Comparison of ENCODE assay signal across 11 mouse cellular contexts in genomic region chr12:5331810-5332484, GRCm38 (mm10). TPM values are rescaled to one million over a fixed set of nuclear protein-coding genes. Genes with fewer than 3 reads are reported as not detected.
DNase-seq lines count a peak whose midpoint lies in the region; ATAC-seq and TF ChIP-seq lines count a peak whose summit lies in the region.
"Had no signal": no experiment of that assay in that cellular context is flagged by ENCODE, and none has a peak within 500 bp of the region (broad histone marks: within the 10 kb centered on the region; RNA-seq: fewer than 3 reads in every experiment).

No protein-coding gene starts in this region.

- TF ChIP-seq CTCF in gastrocnemius, adult 2 months (IDR thresholded peaks at IDR 0.05), result no peak

- H3K9me3 ChIP-seq in hindbrain, embryonic 11.5 days (ENCODE audit: control insufficient read depth, low read length), result no peaks in the 10 kb centered on the region
- no peaks in the 10 kb centered on the region for H3K9me3 ChIP-seq in neural tube, embryonic 13.5 days
- H3K9me3 ChIP-seq: liver, embryonic 13.5 days had no signal

- 56% methylated on average over 13 of the region's 13 CpGs for WGBS in hindbrain, embryonic 11.5 days
- 35% methylated on average over 13 of the region's 13 CpGs for WGBS in neural tube, embryonic 13.5 days

- intact Hi-C loops in gastrocnemius, adult 2 months (cut with DNase I), result loop anchor here (10.0 kb wide), 1 partner anchor 87 kb away; no protein-coding TSS in a partner anchor

- peaks cover 1% of the 10 kb centered on the region for H3K4me1 ChIP-seq in hindbrain, embryonic 11.5 days (replicated peaks; ENCODE audit: control insufficient read depth, insufficient read depth, low read length)
- peaks cover 43% of the 10 kb centered on the region for H3K4me1 ChIP-seq in neural tube, embryonic 13.5 days (replicated peaks)
- H3K4me1 ChIP-seq: liver, embryonic 13.5 days had no signal

- ATAC-seq in hindbrain, embryonic 11.5 days (ENCODE audit: low FRiP score), result peak; percentile 49
- ATAC-seq in neural tube, embryonic 13.5 days (ENCODE audit: low read depth), result peak; percentile 28; the same call in 1 of the 2 replicates

- no peak overlapping the region for H3K4me2 ChIP-seq in hindbrain, embryonic 11.5 days (replicated peaks; ENCODE audit: low read depth, low read length)
- no peak overlapping the region for H3K4me2 ChIP-seq in neural tube, embryonic 13.5 days
- H3K4me2 ChIP-seq: liver, embryonic 13.5 days had no signal

- H3K27me3 ChIP-seq in hindbrain, embryonic 11.5 days (ENCODE audit: control insufficient read depth, insufficient read depth, low read length), result no peaks in the 10 kb centered on the region
- H3K27me3 ChIP-seq in neural tube, embryonic 13.5 days, result no peaks in the 10 kb centered on the region
- H3K27me3 ChIP-seq: liver, embryonic 13.5 days had no signal

- no peak overlapping the region for H3K9ac ChIP-seq in hindbrain, embryonic 11.5 days (ENCODE audit: low read depth, low read length)
- no peak overlapping the region for H3K9ac ChIP-seq in neural tube, embryonic 13.5 days
- H3K9ac ChIP-seq: liver, embryonic 13.5 days had no signal

- no peaks in the 10 kb centered on the region for H3K36me3 ChIP-seq in hindbrain, embryonic 11.5 days (ENCODE audit: control insufficient read depth, insufficient read depth, low read length)
- no peaks in the 10 kb centered on the region for H3K36me3 ChIP-seq in neural tube, embryonic 13.5 days
- H3K36me3 ChIP-seq: liver, embryonic 13.5 days had no signal

- H3K27ac ChIP-seq in gastrocnemius, adult 2 months, result no peak overlapping the region
- peak overlapping the region; percentile 54; the same call in 1 of the 2 replicates for H3K27ac ChIP-seq in hindbrain, embryonic 11.5 days (ENCODE audit: low read depth, low read length)
- no peak overlapping the region for H3K27ac ChIP-seq in neural tube, embryonic 13.5 days (replicated peaks)
- H3K27ac ChIP-seq: liver, embryonic 13.5 days had no signal

- DNase-seq in gastrocnemius, adult 2 months, result peak; percentile 55
- no peak for DNase-seq in gastrocnemius, postnatal 10 days
- peak; percentile 28 for DNase-seq in hindbrain, embryonic 11.5 days (ENCODE audit: low spot score)
- DNase-seq in kidney, postnatal 36 days, result peak; percentile 51 to 68
- DNase-seq in ovary, postnatal 10 days (ENCODE audit: low spot score), result no peak
- no peak for DNase-seq in cerebellum, postnatal 25 days
- no peak for DNase-seq in adrenal gland, postnatal 25 days
- DNase-seq: liver, embryonic 13.5 days had no signal

- H3K4me3 ChIP-seq in gastrocnemius, adult 2 months, result no peak overlapping the region
- H3K4me3 ChIP-seq in hindbrain, embryonic 11.5 days (ENCODE audit: low read depth, low read length), result no peak overlapping the region
- H3K4me3 ChIP-seq in neural tube, embryonic 13.5 days, result no peak overlapping the region
- H3K4me3 ChIP-seq: liver, embryonic 13.5 days had no signal

RNA-seq across cellular contexts. Expression of gene Klhl29, which starts 43.5 kb away (rescaled TPM):
- total RNA-seq in gastrocnemius, adult 2 months (2021), result 1 to 10 TPM; 3.0 to 3.4 TPM
- 1 to 10 TPM; 4.5 to 5.4 TPM for total RNA-seq in gastrocnemius, postnatal 10 days (2021)
- 2.2 and 2.6 TPM in 2 replicates for polyA plus RNA-seq in hindbrain, embryonic 11.5 days (2014; fragmentation: Nextera tagmentation; extraction: Ambion mirVana)
- 2.7 and 2.8 TPM in 2 replicates for polyA plus RNA-seq in neural tube, embryonic 13.5 days (2015; fragmentation: Nextera tagmentation; extraction: Ambion mirVana)
- total RNA-seq in adrenal gland, postnatal 25 days (2021), result 15.2 and 18.2 TPM in 2 replicates
- total RNA-seq: hematopoietic stem cell, adult 5-6 weeks had no signal
- polyA plus RNA-seq: C2C12 had no signal

Comparison
In these comparisons a context has a peak if more than half of its experiments do, and no peak if none do; other contexts are left out.
1. DNase-seq: peak in gastrocnemius, adult 2 months (single experiment), hindbrain, embryonic 11.5 days (single experiment) and kidney, postnatal 36 days (2 of 2); none in gastrocnemius, postnatal 10 days (single experiment), ovary, postnatal 10 days (single experiment), cerebellum, postnatal 25 days (0 of 2) and adrenal gland, postnatal 25 days (single experiment).